Mouse (Mus musculus) kidney, adult 2 months (tissue): ENCODE data around the gene Sarm1. TPM values are rescaled to one million over a fixed set of nuclear protein-coding genes. Genes with fewer than 3 reads are reported as not detected.

Experiments
- DNase-seq: peaks from one replicate; pipeline ENCODE4 v3.0.0; 2021
- H3K27ac ChIP-seq: fragments of 200-500 bp; 2 replicates; pipeline ENCODE4 v1.5.1; 2012; ENCODE audit warnings: low read depth, low read length, control low read depth, inconsistent platforms; ENCODE audit not compliant: insufficient read depth
- H3K27me3 ChIP-seq: fragments of 200-500 bp; replicated peaks from 2 replicates; pipeline ENCODE4 v1.6.1; 2012; ENCODE audit warnings: mild to moderate bottlenecking, moderate library complexity, low read length, inconsistent platforms; ENCODE audit not compliant: control insufficient read depth, insufficient read depth
- H3K36me3 ChIP-seq: fragments of 200-500 bp; 2 replicates; pipeline ENCODE4 v1.6.1; 2012; ENCODE audit warnings: mild to moderate bottlenecking, moderate library complexity, low read length, inconsistent platforms; ENCODE audit not compliant: control insufficient read depth, insufficient read depth
- H3K4me1 ChIP-seq: fragments of 200-500 bp; 2 replicates; pipeline ENCODE4 v1.6.1; 2011; ENCODE audit warnings: low read length; ENCODE audit not compliant: control insufficient read depth, insufficient read depth
- H3K4me3 ChIP-seq: fragments of 200-500 bp; 2 replicates; pipeline ENCODE4 v1.5.1; 2011; ENCODE audit warnings: mild to moderate bottlenecking, low read depth, low read length, control low read depth; ENCODE audit not compliant: insufficient read depth
- CTCF ChIP-seq: fragments of 200-500 bp; conservative IDR thresholded peaks from 2 replicates; pipeline ENCODE4 v1.5.1; 2011; ENCODE audit warnings: low read depth, mild to moderate bottlenecking, control low read depth, low read length, moderate library complexity, mixed read lengths; ENCODE audit not compliant: insufficient read depth, insufficient read length
- POLR2A ChIP-seq: fragments of 200-500 bp; IDR thresholded peaks from one replicate; pipeline ENCODE4 v1.6.1; 2011; ENCODE audit warnings: low read depth, low read length, control low read depth
- WGBS: fragments of 180-500 bp; shearing (Covaris S2); methylation state at CpG from one replicate; pipeline ENCODE4 v1.1.7; 2018; 5-methylcytosine and 5-hydroxymethylcytosine counted together
- polyA plus RNA-seq: library from polyadenylated mRNA; depleted of rRNA; stranded (reverse); fragments of >200 nt; gene quantifications from 2 replicates; pipeline ENCODE4 v1.2.3, GENCODE M21; 2012; rRNA removed

The Sarm1 gene
- polyA plus RNA-seq, 1 experiment, result 0.38 TPM

DNA sequence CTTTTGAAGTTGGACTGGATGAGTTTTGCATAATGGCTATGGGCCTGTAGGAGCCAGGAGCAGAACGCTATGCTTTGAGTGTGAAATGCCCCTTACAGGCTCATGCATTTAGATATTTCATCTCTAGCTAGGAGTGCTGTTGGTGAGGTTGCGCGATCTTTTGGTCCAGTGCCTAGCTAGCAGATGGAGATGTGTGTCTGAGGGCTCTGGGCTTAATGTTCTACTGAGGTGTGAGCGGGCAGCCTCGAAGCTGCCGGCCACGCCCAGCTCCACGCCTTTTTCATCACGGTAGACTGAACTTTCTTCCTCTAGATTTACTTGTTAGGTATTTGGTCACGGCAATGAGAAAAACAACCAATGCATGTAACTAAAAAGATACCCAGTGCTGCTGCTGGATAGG is 66.4 kb downstream of the Sarm1 start:
- TF ChIP-seq CTCF, result no peak
- no peak for TF ChIP-seq POLR2A
- peak; percentile 89 for DNase-seq
- 39% methylated on average over 10 of the region's 10 CpGs for WGBS
- H3K4me1 ChIP-seq, result peaks cover 13% of the 10 kb centered on the region
- H3K36me3 ChIP-seq, result no peaks in the 10 kb centered on the region
- no peak overlapping the region for H3K4me3 ChIP-seq
- H3K27me3 ChIP-seq, result no peaks in the 10 kb centered on the region
- H3K27ac ChIP-seq, result 0 out of 2 replicates have a peak overlapping the region, but pooled peaks have one; percentile 2

DNA sequence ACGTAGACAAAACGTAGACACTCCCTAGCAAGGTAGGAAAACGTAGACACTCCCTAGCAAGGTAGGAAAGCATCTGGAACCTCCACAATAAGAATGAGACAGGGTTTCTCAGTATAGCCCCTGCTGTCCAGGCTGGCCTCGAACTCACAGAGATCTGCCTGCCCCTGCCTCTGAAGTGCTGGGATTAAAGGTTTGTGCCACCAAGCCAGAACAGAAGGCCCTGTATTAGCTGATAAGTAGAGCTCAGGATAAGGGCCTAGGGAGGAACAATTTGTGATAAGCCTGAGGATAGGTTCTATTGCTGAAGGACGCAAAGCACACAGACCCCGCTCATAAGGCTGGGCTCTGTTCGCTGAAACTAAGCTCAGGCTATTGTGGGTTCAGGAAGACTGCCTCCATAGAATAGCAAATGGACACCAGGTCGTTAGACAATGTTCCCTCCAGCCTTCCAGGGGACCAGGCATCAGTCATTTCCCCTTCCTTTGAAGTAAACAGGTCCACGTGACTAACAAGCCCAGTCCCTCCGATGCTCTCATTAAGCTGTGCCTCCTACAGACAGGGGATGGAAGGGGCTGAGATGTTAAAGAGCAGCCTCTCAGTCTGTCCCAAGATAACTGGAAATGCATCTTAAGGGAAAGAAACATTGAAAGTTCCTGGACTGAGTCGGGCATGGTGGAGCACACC is 67.2 kb downstream of the Sarm1 start:
- Histone ChIP-seq H3K27me3 (no peaks in the 10 kb centered on the region), H3K4me3 (no peak overlapping the region), H3K36me3 (no peaks in the 10 kb centered on the region), H3K4me1 (peaks cover 13% of the 10 kb centered on the region), H3K27ac (peak overlapping the region; percentile 39; the same call in 1 of the 2 replicates)
- DNase-seq, result no peak
- TF ChIP-seq CTCF, result no peak
- WGBS, result 58% methylated on average over 11 of the region's 11 CpGs

DNA sequence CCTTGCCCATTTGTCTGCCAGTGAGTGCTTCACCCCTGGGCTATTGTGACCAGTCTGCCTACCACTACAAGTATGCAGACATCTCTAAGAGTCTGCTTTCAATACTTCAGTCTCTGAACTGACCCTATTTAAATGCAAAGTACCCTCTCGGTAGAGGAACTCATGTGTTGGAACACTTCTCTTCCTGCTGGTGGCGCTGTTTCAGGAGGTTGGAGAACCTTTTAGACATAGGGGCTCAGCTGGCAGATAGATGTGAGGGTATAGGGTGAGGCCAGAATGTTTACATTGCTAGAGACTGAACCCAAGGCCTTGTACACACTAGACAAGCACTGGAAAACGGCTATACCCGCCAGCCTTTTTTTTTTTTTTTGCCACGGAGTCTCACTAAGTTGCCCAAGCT is 69.2 kb downstream of the Sarm1 start:
- Histone ChIP-seq H3K4me1 (peaks cover 15% of the 10 kb centered on the region), H3K36me3 (no peaks in the 10 kb centered on the region), H3K27ac (no peak overlapping the region), H3K27me3 (no peaks in the 10 kb centered on the region), H3K4me3 (no peak overlapping the region)
- WGBS, result 84% methylated on average over 5 of the region's 5 CpGs
- no peak for DNase-seq
- TF ChIP-seq POLR2A, result no peak
- no peak for TF ChIP-seq CTCF

DNA sequence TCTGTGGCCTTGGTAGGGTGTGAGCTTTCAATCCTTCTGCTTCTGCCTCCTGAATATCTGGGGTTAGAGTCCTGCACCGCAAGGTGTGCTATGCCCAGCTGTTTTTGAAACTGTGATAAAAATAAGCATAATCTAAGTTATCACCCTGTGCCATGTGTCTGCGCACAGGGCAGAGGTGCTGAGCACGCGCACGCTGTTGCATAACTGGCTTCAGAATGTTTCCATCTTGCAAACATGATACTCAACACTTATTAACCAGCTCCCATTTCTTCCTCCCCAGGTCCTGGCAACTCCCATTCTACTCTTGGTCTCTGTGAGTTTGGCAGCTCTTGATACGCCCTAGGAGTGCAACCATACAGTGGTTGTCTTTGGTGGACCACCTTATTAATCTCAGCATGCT is 69.9 kb downstream of the Sarm1 start:
- peak; percentile 83 for DNase-seq
- Histone ChIP-seq H3K4me1 (peaks cover 19% of the 10 kb centered on the region), H3K27ac (peak overlapping the region; percentile 42; the same call in 1 of the 2 replicates), H3K4me3 (no peak overlapping the region), H3K27me3 (no peaks in the 10 kb centered on the region), H3K36me3 (no peaks in the 10 kb centered on the region)
- no peak for TF ChIP-seq CTCF
- no peak for TF ChIP-seq POLR2A
- 55% methylated on average over 6 of the region's 6 CpGs for WGBS

DNA sequence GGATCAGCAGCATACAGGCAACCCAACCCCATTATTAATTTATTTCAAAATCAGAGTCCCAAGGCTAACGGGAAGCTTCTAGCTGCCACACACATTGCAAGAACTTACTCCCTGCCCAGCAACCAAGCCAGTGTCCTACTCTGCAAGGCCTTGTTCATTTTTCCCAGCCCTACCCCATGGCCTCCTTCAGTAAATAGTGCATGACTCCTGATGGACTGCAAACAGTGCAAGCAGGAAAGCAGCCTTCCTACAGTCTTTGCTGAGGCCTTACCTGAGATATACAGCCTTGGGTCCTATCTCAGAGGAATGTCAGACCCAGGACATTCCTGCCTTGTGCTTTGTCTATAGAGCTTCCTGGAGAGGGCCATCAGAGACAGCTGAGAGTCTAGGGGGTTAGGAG is 72.0 kb downstream of the Sarm1 start:
- Histone ChIP-seq H3K4me3 (no peak overlapping the region), H3K4me1 (peaks cover 17% of the 10 kb centered on the region), H3K36me3 (no peaks in the 10 kb centered on the region), H3K27ac (no peak overlapping the region), H3K27me3 (no peaks in the 10 kb centered on the region)
- 96% methylated on average over 1 of the region's 1 CpGs for WGBS
- TF ChIP-seq CTCF (no peak), POLR2A (no peak)
- DNase-seq, result no peak

DNA sequence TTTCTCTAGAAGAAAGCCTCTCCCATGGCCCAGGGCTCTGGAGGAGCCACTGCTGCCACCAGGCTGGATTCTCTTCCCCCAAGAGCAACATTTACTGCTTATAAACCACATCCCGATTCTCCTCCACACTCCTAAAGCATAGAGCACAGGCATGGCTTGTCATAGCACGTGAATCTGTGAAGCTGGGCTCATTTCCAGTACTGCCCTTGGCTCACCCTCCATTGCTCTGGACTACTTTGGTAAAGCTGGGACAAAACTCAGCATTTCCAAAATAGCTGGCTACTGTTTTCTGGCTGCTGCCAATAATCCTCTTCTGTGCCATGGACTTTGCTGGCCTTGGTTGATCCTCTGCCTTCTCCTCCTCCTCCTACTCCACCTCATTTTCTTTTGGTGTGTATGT is 73.2 kb downstream of the Sarm1 start:
- Histone ChIP-seq H3K4me3 (no peak overlapping the region), H3K27me3 (no peaks in the 10 kb centered on the region), H3K4me1 (peaks cover 13% of the 10 kb centered on the region; the same call in 1 of the 2 replicates), H3K36me3 (no peaks in the 10 kb centered on the region), H3K27ac (no peak overlapping the region)
- DNase-seq, result peak; percentile 85
- TF ChIP-seq POLR2A (no peak), CTCF (no peak)
- 34% methylated on average over 2 of the region's 2 CpGs for WGBS

Other genes starting within 250 kb of the Sarm1 start
- 103 and 122 TPM in 2 replicates for gene 2610507B11Rik, start 236.0 kb downstream of the Sarm1 start, polyA plus RNA-seq
- 0.15 and 0.19 TPM in 2 replicates for gene BC030499, start 206.9 kb downstream of the Sarm1 start, polyA plus RNA-seq
- gene Spag5, start 196.2 kb downstream of the Sarm1 start, polyA plus RNA-seq, result 13.2 and 15.0 TPM in 2 replicates
- gene Aldoc, start 174.8 kb downstream of the Sarm1 start, polyA plus RNA-seq, result 36.2 and 43.5 TPM in 2 replicates
- 69.1 and 79.1 TPM in 2 replicates for gene Pigs, start 169.3 kb downstream of the Sarm1 start, polyA plus RNA-seq
- gene Unc119, start 154.3 kb downstream of the Sarm1 start, polyA plus RNA-seq, result 20.3 and 20.8 TPM in 2 replicates
- 0.03 and 0.05 TPM in 2 replicates for gene Foxn1, start 111.2 kb downstream of the Sarm1 start, polyA plus RNA-seq
- 91.0 and 105 TPM in 2 replicates for gene Slc13a2, start 75.5 kb downstream of the Sarm1 start, polyA plus RNA-seq
- gene Slc46a1, start 32.1 kb downstream of the Sarm1 start, polyA plus RNA-seq, result 93.2 and 115 TPM in 2 replicates
- 3.3 and 3.6 TPM in 2 replicates for gene Vtn, start 1.3 kb upstream of the Sarm1 start, polyA plus RNA-seq
- not detected in 2 replicates for gene Sebox, start 5.7 kb upstream of the Sarm1 start, polyA plus RNA-seq
- 14.0 and 15.9 TPM in 2 replicates for gene Tmem199, start 14.4 kb upstream of the Sarm1 start, polyA plus RNA-seq
- 115 and 118 TPM in 2 replicates for gene Poldip2, start 14.4 kb upstream of the Sarm1 start, polyA plus RNA-seq
- 33.0 and 33.3 TPM in 2 replicates for gene Tnfaip1, start 38.6 kb upstream of the Sarm1 start, polyA plus RNA-seq
- 57.2 and 61.6 TPM in 2 replicates for gene Ift20, start 38.6 kb upstream of the Sarm1 start, polyA plus RNA-seq
- gene Tmem97, start 53.0 kb upstream of the Sarm1 start, polyA plus RNA-seq, result 34.4 and 41.9 TPM in 2 replicates
- gene Nlk, start 199.6 kb upstream of the Sarm1 start, polyA plus RNA-seq, result 11.7 and 12.1 TPM in 2 replicates